Mouse (Mus musculus) kidney, adult 18-20 months (tissue): Measurements from ENCODE around the gene Ugt2a2.
A peak's percentile ranks its signal among the peaks of the same experiment; 100 is the strongest.
"Not testable (repeated sequence)": the region's sequence is repeated elsewhere in the genome, so short reads cannot be mapped to it uniquely, and the experiment has no call there.

Source experiments
- DNase-seq: peaks from one replicate; pipeline ENCODE4 v3.0.0; 2021

The Ugt2a2 gene

GRCm38 (mm10) chr5:87482160-87482559 is at the start of gene Ugt2a2:
Ugt2a2 (minus strand) TSS chr5:87482260.
- DNase-seq = no peak

GRCm38 (mm10) chr5:87523561-87523960 is 41.5 kb upstream of the Ugt2a2 start:
- not testable (repeated sequence) for DNase-seq

- no peak for DNase-seq
Observed at GRCm38 (mm10) chr5:87505776-87506458, 23.9 kb upstream of the Ugt2a2 start.

GRCm38 (mm10) chr5:87502687-87503086 is 20.6 kb upstream of the Ugt2a2 start:
- no peak for DNase-seq

- no peak for DNase-seq
Observed at GRCm38 (mm10) chr5:87499341-87499740, 17.3 kb upstream of the Ugt2a2 start.

GRCm38 (mm10) chr5:87498936-87499335 is 16.9 kb upstream of the Ugt2a2 start:
- peak; percentile 35 for DNase-seq

- DNase-seq = no peak
Observed at GRCm38 (mm10) chr5:87490771-87491170, 8.7 kb upstream of the Ugt2a2 start, which contains the start of gene Ugt2a1. Ugt2a1 (minus strand) TSS chr5:87490871.

GRCm38 (mm10) chr5:87486706-87487105 is 4.6 kb upstream of the Ugt2a2 start, which contains the start of gene Gm43638:
Gm43638 (minus strand) TSS chr5:87486806.
- not testable (repeated sequence) for DNase-seq

GRCm38 (mm10) chr5:87458810-87459209 is 23.2 kb downstream of the Ugt2a2 start:
- DNase-seq = no peak

- no peak for DNase-seq
Observed at GRCm38 (mm10) chr5:87457701-87458100, 24.4 kb downstream of the Ugt2a2 start.

GRCm38 (mm10) chr5:87456216-87456850 is 25.7 kb downstream of the Ugt2a2 start:
- no peak for DNase-seq

- DNase-seq = no peak
Observed at GRCm38 (mm10) chr5:87455519-87455918, 26.5 kb downstream of the Ugt2a2 start.

- DNase-seq = not testable (repeated sequence)
Observed at GRCm38 (mm10) chr5:87452514-87452913, 29.5 kb downstream of the Ugt2a2 start.

- peak; percentile 41 for DNase-seq
Observed at GRCm38 (mm10) chr5:87436264-87436663, 45.8 kb downstream of the Ugt2a2 start.

GRCm38 (mm10) chr5:87425676-87426075 is 56.4 kb downstream of the Ugt2a2 start:
- DNase-seq = no peak

- not testable (repeated sequence) for DNase-seq
Observed at GRCm38 (mm10) chr5:87424041-87424440, 58.0 kb downstream of the Ugt2a2 start, which contains the start of gene Ugt2b38. Ugt2b38 (minus strand) TSS chr5:87424203.
